Mouse (Mus musculus) C2C12 (cell line): Measurements from ENCODE around the gene Mrgprg.

Experiments
- CEBPB ChIP-seq: IDR thresholded peaks from one replicate; pipeline ENCODE4 v1.6.1; 2011; ENCODE audit warnings: low read depth, mild to moderate bottlenecking, control low read depth, moderate library complexity
- CTCF ChIP-seq: IDR thresholded peaks from one replicate; pipeline ENCODE4 v1.5.1; 2011; ENCODE audit not compliant: control insufficient read depth, insufficient read depth, insufficient read length
- MAX ChIP-seq: IDR thresholded peaks from one replicate; pipeline ENCODE4 v1.6.1; 2011; ENCODE audit warnings: mild to moderate bottlenecking, control low read depth
- MYOD1 ChIP-seq: IDR thresholded peaks from one replicate; pipeline ENCODE4 v1.6.1; 2011; ENCODE audit warnings: low read depth; ENCODE audit not compliant: control insufficient read depth, insufficient read length
- MYOG ChIP-seq: IDR thresholded peaks from one replicate; pipeline ENCODE4 v1.6.1; 2011; ENCODE audit not compliant: control insufficient read depth, insufficient read length; ENCODE audit errors: extremely low read depth
- USF1 ChIP-seq: IDR thresholded peaks from one replicate; pipeline ENCODE4 v1.6.1; 2011; ENCODE audit warnings: low read depth, mild to moderate bottlenecking, control low read depth, moderate library complexity

GRCm38 (mm10) chr7:143748041-143748868 lies 18.5 kb downstream of the Mrgprg start:
- TF ChIP-seq CTCF (peak; percentile 91), USF1 (no peak), MAX (no peak), CEBPB (no peak), MYOG (no peak), MYOD1 (no peak)
